Mouse (Mus musculus) fat pad, adult 2 months (tissue): ENCODE measurements around the gene Cfap97d2.

Source experiments
- DNase-seq: peaks from one replicate; pipeline ENCODE4 v3.0.0-alpha.2; 2011; ENCODE audit warnings: low read depth, low spot score; ENCODE audit errors: extremely low read depth

Gene Cfap97d2

GRCm38 (mm10) chr8:13705668-13706067, at the start of gene Cfap97d2:
Gene Cfap97d2 (plus strand): TSS chr8:13705889.
- DNase-seq = no peak

- DNase-seq = no peak
Measured at GRCm38 (mm10) chr8:13657479-13657878, 48.2 kb upstream of the Cfap97d2 start.

GRCm38 (mm10) chr8:13660323-13660722, 45.4 kb upstream of the Cfap97d2 start:
- no peak for DNase-seq

GRCm38 (mm10) chr8:13664711-13665210, 40.9 kb upstream of the Cfap97d2 start:
- peak; percentile 100 for DNase-seq

GRCm38 (mm10) chr8:13665538-13665937, 40.2 kb upstream of the Cfap97d2 start:
- DNase-seq = no peak

- no peak for DNase-seq
Measured at GRCm38 (mm10) chr8:13665944-13666343, 39.7 kb upstream of the Cfap97d2 start.

GRCm38 (mm10) chr8:13667917-13668316, 37.8 kb upstream of the Cfap97d2 start:
- no peak for DNase-seq

- DNase-seq = no peak
Measured at GRCm38 (mm10) chr8:13668367-13668766, 37.3 kb upstream of the Cfap97d2 start.

GRCm38 (mm10) chr8:13670011-13670471, 35.6 kb upstream of the Cfap97d2 start:
- no peak for DNase-seq

- no peak for DNase-seq
Measured at GRCm38 (mm10) chr8:13671246-13672003, 34.3 kb upstream of the Cfap97d2 start.

- no peak for DNase-seq
Measured at GRCm38 (mm10) chr8:13673215-13673614, 32.5 kb upstream of the Cfap97d2 start.

- no peak for DNase-seq
Measured at GRCm38 (mm10) chr8:13674294-13675010, 31.2 kb upstream of the Cfap97d2 start.

- no peak for DNase-seq
Measured at GRCm38 (mm10) chr8:13675121-13675520, 30.6 kb upstream of the Cfap97d2 start.

GRCm38 (mm10) chr8:13675524-13675923, 30.2 kb upstream of the Cfap97d2 start:
- no peak for DNase-seq

GRCm38 (mm10) chr8:13676302-13676700, 29.4 kb upstream of the Cfap97d2 start:
- DNase-seq = peak; percentile 45

GRCm38 (mm10) chr8:13676701-13677412, 28.8 kb upstream of the Cfap97d2 start:
- no peak for DNase-seq

- peak; percentile 77 for DNase-seq
Measured at GRCm38 (mm10) chr8:13677413-13677883, 28.2 kb upstream of the Cfap97d2 start, which contains the start of gene Rasa3. Gene Rasa3 (minus strand): TSS chr8:13677603.

- no peak for DNase-seq
Measured at GRCm38 (mm10) chr8:13678182-13678581, 27.5 kb upstream of the Cfap97d2 start.

GRCm38 (mm10) chr8:13684131-13684530, 21.6 kb upstream of the Cfap97d2 start:
- no peak for DNase-seq

GRCm38 (mm10) chr8:13685674-13686314, 19.9 kb upstream of the Cfap97d2 start:
- no peak for DNase-seq

- DNase-seq = no peak
Measured at GRCm38 (mm10) chr8:13686426-13686825, 19.3 kb upstream of the Cfap97d2 start.
